Mouse (Mus musculus) E14TG2a.4 (cell line): Measurements from ENCODE around the gene Mef2a.

ENCODE experiments used
- CTCF ChIP-seq: conservative IDR thresholded peaks from 2 replicates; pipeline ENCODE4 v1.5.1; 2014; ENCODE audit warnings: low read length
- NANOG ChIP-seq: IDR thresholded peaks from 2 replicates; pipeline ENCODE4 v1.6.1; 2014; ENCODE audit warnings: borderline replicate concordance, low read length, mixed read lengths

- no peak for TF ChIP-seq CTCF
- no peak for TF ChIP-seq NANOG
These were observed 29.7 kb upstream of the Mef2a start for GRCm38 (mm10) chr7:67402353-67402752.
